Mouse (Mus musculus) CD4-positive naive resting alpha-beta T cell, adult 76 days (primary cell): ENCODE results near the gene Ep400. TPM values are rescaled to one million over a fixed set of nuclear protein-coding genes. Genes with fewer than 3 reads are reported as not detected.

Experiments used
- total RNA-seq: library from RNA; stranded (reverse); gene quantifications from one replicate; pipeline ENCODE4 v1.2.4, GENCODE M21; 2023

Ep400 gene
- 253 TPM for total RNA-seq

DNA sequence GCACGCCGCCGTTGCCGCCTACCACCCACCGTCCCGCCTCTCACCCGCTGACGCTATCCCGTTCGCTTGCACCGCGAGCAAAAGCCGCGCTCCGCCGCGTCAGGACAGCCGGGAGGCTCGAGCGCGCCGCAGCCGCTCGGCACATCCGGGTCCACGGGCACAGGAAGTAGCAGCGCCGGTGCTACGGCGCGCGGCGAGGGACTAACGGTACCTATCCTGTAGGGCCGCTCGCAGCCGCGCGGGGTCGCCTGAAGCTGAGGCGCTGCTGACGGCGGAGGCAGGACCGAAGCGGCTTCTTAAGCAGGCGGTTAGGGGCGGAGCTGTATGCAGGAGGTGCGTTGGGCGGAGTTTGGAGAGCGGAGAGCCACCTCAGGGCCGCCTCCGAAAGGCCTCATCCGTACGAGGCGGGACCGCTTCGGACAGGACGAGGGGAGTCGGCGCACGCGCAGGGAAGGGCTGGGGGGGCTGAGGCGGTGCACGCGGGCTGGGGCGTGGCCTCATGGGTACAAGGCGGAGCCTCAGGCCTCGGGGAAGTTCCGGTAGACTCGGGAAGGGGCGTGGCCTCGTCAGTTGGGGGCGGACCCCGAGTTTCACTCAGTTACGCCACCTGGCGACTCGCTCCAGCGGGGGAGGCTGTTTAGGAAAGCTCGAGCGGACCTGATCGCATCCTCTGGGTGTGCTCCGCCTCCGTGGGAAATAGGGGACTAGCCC is at the start of gene Ep400:
Gene Ep400, minus strand, starts transcription at position 270 of the 711 bp plus-strand sequence.

DNA sequence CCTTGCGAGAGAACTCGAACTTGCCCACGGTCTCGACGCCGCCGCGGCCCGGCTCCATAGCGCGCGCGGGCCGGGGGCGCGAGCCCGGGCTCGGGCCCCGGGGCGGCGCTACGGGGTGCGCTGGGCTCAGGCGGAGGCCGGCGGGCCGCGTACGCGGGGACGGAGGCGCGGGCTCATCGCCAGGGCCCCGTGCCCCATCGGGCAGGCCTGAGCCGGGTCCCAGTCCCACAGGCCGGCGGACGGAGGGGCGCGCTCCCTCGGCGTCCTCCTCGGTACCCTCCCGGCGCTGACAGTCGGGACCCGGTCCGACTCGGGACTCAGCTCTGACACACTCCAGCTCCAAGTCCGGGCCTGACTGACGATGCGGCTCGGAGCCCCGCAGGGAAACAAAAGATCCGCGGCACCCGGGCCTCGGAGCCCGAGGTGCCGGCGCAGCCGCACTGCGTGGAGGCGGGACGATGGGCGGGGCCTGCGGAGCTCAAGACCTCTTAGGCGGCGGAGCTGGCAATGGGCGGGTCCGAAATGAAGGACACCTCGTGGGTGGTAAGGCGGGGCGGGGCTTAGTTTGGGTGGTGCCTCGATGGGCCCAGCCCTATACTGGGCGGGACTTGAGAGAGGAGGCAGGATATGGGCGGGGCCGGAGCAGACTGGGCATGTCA is 39.3 kb upstream of the Ep400 start, which contains the start of gene Ulk1:
Gene Ulk1, minus strand, starts transcription at position 431 of the 659 bp plus-strand sequence.

DNA sequence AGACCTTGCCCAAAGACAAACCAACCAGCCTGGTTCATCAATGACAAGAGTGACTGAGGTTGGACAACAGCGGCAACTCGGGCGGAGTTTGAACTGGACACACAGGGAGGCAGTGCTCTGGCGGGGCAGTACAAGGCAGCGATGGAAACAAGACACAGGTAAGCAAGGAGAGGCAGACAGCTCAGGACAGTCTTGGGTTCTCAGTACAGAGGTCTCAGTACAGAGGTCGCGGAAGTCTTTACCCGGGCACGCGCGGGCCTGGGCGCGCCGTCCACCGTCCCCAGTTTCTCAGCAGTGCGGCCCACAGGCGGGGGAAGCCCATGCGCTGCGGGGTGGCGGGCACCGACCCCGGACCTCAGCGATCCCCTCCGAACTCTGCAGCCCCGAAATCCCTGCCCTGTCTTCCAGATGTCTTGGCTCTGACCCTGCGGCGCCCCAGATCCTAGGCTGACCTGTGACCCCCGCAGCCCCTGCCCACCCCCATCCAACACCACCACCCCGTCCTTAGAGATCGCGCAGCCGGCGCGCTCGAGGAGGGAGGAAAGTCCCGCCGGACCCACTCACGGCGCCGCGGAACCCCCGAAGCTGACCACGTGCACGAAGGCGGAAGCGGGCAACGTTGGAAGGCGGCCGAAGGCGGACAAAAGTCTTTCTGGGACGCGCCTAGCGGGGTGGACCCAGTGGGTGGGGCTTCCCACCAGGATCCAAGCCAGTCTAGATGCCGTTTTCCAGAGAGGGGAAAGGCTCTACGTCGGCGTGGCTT is 9.7 kb upstream of the Ep400 start, which contains the start of gene Pus1:
Gene Pus1, minus strand, starts transcription at position 662 of the 763 bp plus-strand sequence.

DNA sequence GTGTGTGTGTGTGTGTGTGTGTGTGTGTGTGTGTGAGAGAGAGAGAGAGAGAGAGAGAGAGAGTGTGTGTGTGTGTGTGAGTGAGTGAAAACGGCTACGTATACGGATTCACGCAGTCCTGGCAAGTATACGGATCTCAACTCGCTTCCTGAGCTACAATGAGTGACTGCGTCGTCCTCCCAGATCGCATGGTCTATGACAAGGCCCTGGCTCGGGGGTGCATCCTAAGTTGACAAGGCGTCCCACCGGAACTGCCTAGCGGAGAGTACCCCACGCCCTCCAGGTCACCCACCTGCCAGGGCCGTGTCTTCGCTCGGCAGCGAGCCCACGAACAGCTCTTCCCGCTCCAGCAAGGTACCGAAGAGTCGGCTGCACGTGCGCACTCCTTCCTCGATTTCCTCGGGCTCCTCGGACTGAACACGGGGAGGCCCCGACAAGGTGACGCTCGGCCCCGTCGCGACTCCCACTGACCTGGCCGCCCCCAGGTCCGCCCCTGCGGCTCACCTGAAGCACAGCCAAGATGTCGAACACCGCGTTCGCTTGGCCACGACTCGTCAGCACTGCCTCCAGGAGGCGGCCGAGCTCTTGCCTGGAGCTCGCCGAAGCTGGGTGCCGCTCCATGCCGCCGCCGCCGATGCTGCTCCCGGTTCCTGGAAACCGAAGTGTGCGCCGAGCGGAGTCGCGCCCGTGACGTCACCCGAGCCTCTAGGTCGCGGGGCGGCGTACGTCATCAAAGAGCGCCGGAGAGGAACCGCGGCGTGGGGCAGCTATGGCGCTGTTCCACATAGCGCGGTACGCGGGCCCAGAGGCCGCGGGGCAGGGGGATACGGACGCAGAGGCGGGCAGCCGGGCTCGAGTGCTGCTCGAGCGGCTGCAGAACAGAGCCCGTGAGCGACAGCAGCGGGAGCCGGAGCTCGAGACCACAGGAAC is 117.5 kb downstream of the Ep400 start, which contains the start of the genes Noc4l and Ddx51:
Gene Noc4l, minus strand, starts transcription at position 699 of the 930 bp plus-strand sequence.
Gene Ddx51, plus strand, starts transcription at position 733 of the 930 bp plus-strand sequence.

Other genes starting within 250 kb of the Ep400 start
- 9.3 TPM for gene Galnt9, start 226.4 kb downstream of the Ep400 start, total RNA-seq
- 48.7 TPM for gene Noc4l, start 117.3 kb downstream of the Ep400 start, total RNA-seq
- 59.8 TPM for gene Ddx51, start 117.3 kb downstream of the Ep400 start, total RNA-seq
- 33.0 TPM for gene Pus1, start 9.9 kb upstream of the Ep400 start, total RNA-seq
- 141 TPM for gene Ulk1, start 39.4 kb upstream of the Ep400 start, total RNA-seq
- gene Hscb, start 69.1 kb upstream of the Ep400 start, total RNA-seq, result 25.3 TPM
- gene Chek2, start 69.3 kb upstream of the Ep400 start, total RNA-seq, result 2.2 TPM
- 44.1 TPM for gene Ttc28, start 109.1 kb upstream of the Ep400 start, total RNA-seq